Mouse (Mus musculus) bone marrow, adult 2 months (tissue): ENCODE measurements around the gene Tha1.

Experiments used
- CTCF ChIP-seq: fragments of 200-500 bp; IDR thresholded peaks from 2 replicates; pipeline ENCODE4 v1.5.1; 2011; ENCODE audit warnings: low read length, control low read depth; ENCODE audit not compliant: control insufficient read depth, insufficient read depth
- POLR2A ChIP-seq: fragments of 200-500 bp; IDR thresholded peaks from 2 replicates; pipeline ENCODE4 v1.6.1; 2011; ENCODE audit warnings: low read depth, mild to moderate bottlenecking, control low read depth, low read length, borderline replicate concordance; ENCODE audit not compliant: control insufficient read depth

DNA sequence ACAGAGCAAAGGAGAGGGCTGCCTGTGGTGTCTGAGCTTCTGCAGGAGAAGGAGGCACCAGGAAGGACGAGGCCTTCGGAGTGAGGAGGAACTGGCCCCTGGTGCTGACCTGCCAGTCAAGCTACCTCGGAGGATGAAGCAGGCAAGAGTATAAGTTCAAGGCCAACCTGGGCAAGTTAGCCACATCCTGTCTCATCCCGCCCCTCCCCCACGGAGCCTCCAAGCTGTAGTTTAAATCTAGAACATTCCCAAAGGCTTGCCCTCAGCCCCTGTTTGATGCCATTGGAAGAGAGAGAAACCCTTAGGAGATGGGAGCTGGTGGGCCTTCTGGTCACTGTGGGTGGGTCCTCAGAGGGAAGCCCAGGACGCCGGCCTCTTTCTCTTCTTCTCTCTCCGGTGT is 31.2 kb upstream of the Tha1 start:
- no peak for TF ChIP-seq CTCF
- TF ChIP-seq POLR2A = no peak
